Mouse (Mus musculus): Measurements from ENCODE around the gene Fundc1. TPM values are rescaled to one million over a fixed set of nuclear protein-coding genes. Genes with fewer than 3 reads are reported as not detected.

Fundc1 gene
- polyA plus RNA-seq (2014; fragmentation: Illumina TruSeq; extraction: RNeasy Lipid Tissue Mini Kit (QIAGEN cat#74804); ENCODE audit: low replicate concordance): 50.8 TPM

DNA sequence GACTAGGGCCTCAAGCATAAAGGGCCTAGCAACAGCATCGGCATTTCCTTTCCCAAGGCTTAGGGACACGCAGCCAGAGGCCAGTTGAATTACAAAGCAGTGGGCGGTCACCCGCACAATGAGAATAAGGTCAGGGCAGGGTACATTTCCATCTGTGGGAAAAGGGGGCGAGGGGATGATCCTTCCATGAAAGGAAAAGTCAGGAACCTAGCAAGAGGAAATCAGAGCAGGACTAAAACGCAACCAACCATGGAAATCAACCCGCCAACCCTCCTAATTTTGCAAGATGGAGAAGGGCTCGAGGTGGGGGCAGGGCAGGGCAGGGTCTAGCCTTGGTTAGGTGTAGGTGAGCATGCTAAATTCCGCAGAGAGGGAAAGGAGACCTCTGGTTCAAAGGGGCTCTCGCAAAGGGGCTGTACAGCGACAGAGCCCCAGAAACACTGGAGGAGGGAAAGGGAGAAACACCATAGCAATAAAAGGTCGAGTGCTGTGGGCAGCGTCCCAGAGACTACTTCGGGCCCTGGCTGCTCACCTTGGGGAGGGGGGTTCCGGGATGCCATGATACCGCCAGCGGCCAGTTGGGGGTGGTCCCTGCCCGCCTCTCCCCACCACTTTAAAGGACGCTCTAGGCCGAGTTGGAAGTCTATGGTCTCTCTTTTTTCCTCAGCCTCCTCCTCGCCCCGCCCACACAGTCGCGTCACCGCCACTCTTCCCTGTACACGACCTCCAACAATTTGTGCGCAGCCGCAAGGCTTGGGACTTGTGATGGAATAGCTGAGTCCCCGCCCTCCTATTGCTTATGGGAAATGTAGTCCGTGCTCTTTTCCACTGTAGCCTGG, at the start of gene Fundc1:
Fundc1 (minus strand) TSS at position 705 of the 839 bp plus-strand sequence.

All from small intestine, adult 10 weeks (tissue).